Mouse (Mus musculus): Measurements from ENCODE around the gene Hist1h2bb. TPM values are rescaled to one million over a fixed set of nuclear protein-coding genes. Genes with fewer than 3 reads are reported as not detected.

Hist1h2bb gene
- total and polyA plus RNA-seq, 3 experiments = 0.53 to 2,852 (median 54.6) TPM

DNA sequence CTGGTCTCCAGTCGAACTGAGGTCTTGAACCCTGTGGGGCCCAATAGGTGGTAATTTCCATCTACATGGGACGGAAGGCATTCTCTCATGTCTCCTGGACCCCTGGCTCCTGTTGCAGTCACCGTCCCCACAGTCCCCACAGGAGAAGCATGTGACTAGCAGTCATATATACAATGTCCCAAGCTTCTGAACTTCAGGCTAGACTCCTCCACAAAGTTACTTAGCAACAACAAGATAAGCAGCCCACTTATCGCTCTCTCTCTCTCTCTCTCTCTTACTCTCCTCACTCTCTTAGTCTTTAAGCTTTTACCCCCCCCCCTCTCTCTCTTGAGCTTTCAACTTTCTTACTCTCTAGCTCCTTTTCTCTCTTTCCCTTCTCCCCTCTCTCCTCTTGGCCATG, 22.3 kb upstream of the Hist1h2bb start:
- no peaks in the 10 kb centered on the region for H3K4me1 ChIP-seq (ENCODE audit: control insufficient read depth in 1 of 2, insufficient read depth in 2 of 2)
- no peaks in the 10 kb centered on the region for H3K27me3 ChIP-seq (replicated peaks)
- H3K27ac ChIP-seq (ENCODE audit: insufficient read depth, low read depth) = no peak overlapping the region
- DNase-seq (ENCODE audit: extremely low read depth) = no peak
- dilution Hi-C loops (cut with MboI; ENCODE audit: extremely low pct_ligation_motif_present, extremely low pct_unique_long_range_greater_than_20kb, low sequenced_read_pairs) = no loop called here
- H3K9ac ChIP-seq (ENCODE audit: insufficient read depth, low read depth) = no peak overlapping the region
- H3K36me3 ChIP-seq (replicated peaks in 1 of 2; ENCODE audit: control insufficient read depth in 1 of 2, insufficient read depth in 1 of 2, low read length in 1 of 2) = no peaks in the 10 kb centered on the region
- TF ChIP-seq NELFE (IDR thresholded peaks at IDR 0.05; ENCODE audit: low read depth, low read length) = no peak
- no peak for TF ChIP-seq MAFK (IDR thresholded peaks at IDR 0.05; ENCODE audit: insufficient replicate concordance, low read length)
- TF ChIP-seq ZMIZ1 (IDR thresholded peaks at IDR 0.05; ENCODE audit: low read depth, low read length) = no peak
- TF ChIP-seq CHD2 (IDR thresholded peaks at IDR 0.05; ENCODE audit: low read length) = no peak
- TF ChIP-seq ZNF384 (IDR thresholded peaks at IDR 0.05; ENCODE audit: low read depth, low read length) = no peak
- no peak for TF ChIP-seq ZKSCAN1 (IDR thresholded peaks at IDR 0.05; ENCODE audit: borderline replicate concordance, low read depth, low read length)
- TF ChIP-seq TBP (conservative IDR thresholded peaks at IDR 0.05; ENCODE audit: low read depth, low read length) = no peak
- no peak for TF ChIP-seq MYC (IDR thresholded peaks at IDR 0.05; ENCODE audit: low read depth, low read length)
- no peak for TF ChIP-seq CTCF (conservative IDR thresholded peaks at IDR 0.05 in 1 of 2, IDR thresholded peaks at IDR 0.05 in 1 of 2; ENCODE audit: low read depth in 2 of 2, low read length in 2 of 2)
- TF ChIP-seq E2F4 (IDR thresholded peaks at IDR 0.05; ENCODE audit: insufficient replicate concordance, low read depth, low read length) = no peak
- no peak for TF ChIP-seq MXI1 (IDR thresholded peaks at IDR 0.05; ENCODE audit: low read depth, low read length)
- no peak for TF ChIP-seq EP300 (IDR thresholded peaks at IDR 0.05; ENCODE audit: low read length)
- TF ChIP-seq SMC3 (IDR thresholded peaks at IDR 0.05; ENCODE audit: low read depth, low read length) = no peak
- no peak for TF ChIP-seq JUN (IDR thresholded peaks at IDR 0.05; ENCODE audit: insufficient read depth, low read depth, low read length)
- TF ChIP-seq ZC3H11A (IDR thresholded peaks at IDR 0.05; ENCODE audit: low read depth, low read length) = no peak
- no peak for TF ChIP-seq ELF1 (IDR thresholded peaks at IDR 0.05; ENCODE audit: low read depth, low read length)
- in situ Hi-C loops (cut with MboI; ENCODE audit: low pct_ligation_motif_present, low pct_unique_long_range_greater_than_20kb, low sequenced_read_pairs) = loop anchor here (10.0 kb wide), 1 partner anchor 89 kb away; no protein-coding TSS in a partner anchor
- no peak overlapping the region for H3K4me2 ChIP-seq (ENCODE audit: insufficient read depth, low read depth, poor library complexity, severe bottlenecking)
- no peaks in the 10 kb centered on the region for H3K9me3 ChIP-seq (replicated peaks; ENCODE audit: low read length)
- no peaks in the 10 kb centered on the region for H3K79me2 ChIP-seq (replicated peaks; ENCODE audit: control insufficient read depth, extremely low read depth, insufficient read depth, poor library complexity, severe bottlenecking)
- no peak overlapping the region for H3K4me3 ChIP-seq (replicated peaks in 1 of 3; ENCODE audit: low read depth in 2 of 3, low read length in 2 of 3, poor library complexity in 1 of 3)

- Histone ChIP-seq H3K9me3 (replicated peaks; ENCODE audit: low read length) (no peaks in the 10 kb centered on the region), H3K4me1 (ENCODE audit: control insufficient read depth in 1 of 2, insufficient read depth in 2 of 2) (no peaks in the 10 kb centered on the region), H3K79me2 (replicated peaks; ENCODE audit: control insufficient read depth, extremely low read depth, insufficient read depth, poor library complexity, severe bottlenecking) (no peaks in the 10 kb centered on the region), H3K36me3 (replicated peaks in 1 of 2; ENCODE audit: control insufficient read depth in 1 of 2, insufficient read depth in 1 of 2, low read length in 1 of 2) (no peaks in the 10 kb centered on the region), H3K9ac (ENCODE audit: insufficient read depth, low read depth) (no peak overlapping the region), H3K27me3 (replicated peaks) (no peaks in the 10 kb centered on the region), H3K4me2 (ENCODE audit: insufficient read depth, low read depth, poor library complexity, severe bottlenecking) (no peak overlapping the region), H3K27ac (ENCODE audit: insufficient read depth, low read depth) (no peak overlapping the region), H3K4me3 (replicated peaks in 1 of 3; ENCODE audit: low read depth in 2 of 3, low read length in 2 of 3, poor library complexity in 1 of 3) (no peak overlapping the region)
- TF ChIP-seq HCFC1 (IDR thresholded peaks at IDR 0.05; ENCODE audit: low read depth, low read length) (no peak), IRF4 (IDR thresholded peaks at IDR 0.05; ENCODE audit: low read depth, low read length) (no peak), ZC3H11A (IDR thresholded peaks at IDR 0.05; ENCODE audit: low read depth, low read length) (no peak), SMC3 (IDR thresholded peaks at IDR 0.05; ENCODE audit: low read depth, low read length) (no peak)
- no peak for DNase-seq (ENCODE audit: extremely low read depth)
- in situ Hi-C loops (cut with MboI; ENCODE audit: low pct_ligation_motif_present, low pct_unique_long_range_greater_than_20kb, low sequenced_read_pairs) (loop anchor here (10.0 kb wide), 1 partner anchor 90 kb away; no protein-coding TSS in a partner anchor), dilution Hi-C loops (cut with MboI; ENCODE audit: extremely low pct_ligation_motif_present, extremely low pct_unique_long_range_greater_than_20kb, low sequenced_read_pairs) (no loop called here)
Observed at GRCm38 (mm10) chr13:23725213-23725612, 21.3 kb upstream of the Hist1h2bb start.
